Mouse (Mus musculus) ovary, postnatal 36 days (tissue): ENCODE data around the gene Eif4g3.

Experiments used
- DNase-seq: peaks from one replicate; pipeline ENCODE4 v3.0.0; 2022; ENCODE audit warnings: low spot score, mixed read lengths

Gene Eif4g3

DNA sequence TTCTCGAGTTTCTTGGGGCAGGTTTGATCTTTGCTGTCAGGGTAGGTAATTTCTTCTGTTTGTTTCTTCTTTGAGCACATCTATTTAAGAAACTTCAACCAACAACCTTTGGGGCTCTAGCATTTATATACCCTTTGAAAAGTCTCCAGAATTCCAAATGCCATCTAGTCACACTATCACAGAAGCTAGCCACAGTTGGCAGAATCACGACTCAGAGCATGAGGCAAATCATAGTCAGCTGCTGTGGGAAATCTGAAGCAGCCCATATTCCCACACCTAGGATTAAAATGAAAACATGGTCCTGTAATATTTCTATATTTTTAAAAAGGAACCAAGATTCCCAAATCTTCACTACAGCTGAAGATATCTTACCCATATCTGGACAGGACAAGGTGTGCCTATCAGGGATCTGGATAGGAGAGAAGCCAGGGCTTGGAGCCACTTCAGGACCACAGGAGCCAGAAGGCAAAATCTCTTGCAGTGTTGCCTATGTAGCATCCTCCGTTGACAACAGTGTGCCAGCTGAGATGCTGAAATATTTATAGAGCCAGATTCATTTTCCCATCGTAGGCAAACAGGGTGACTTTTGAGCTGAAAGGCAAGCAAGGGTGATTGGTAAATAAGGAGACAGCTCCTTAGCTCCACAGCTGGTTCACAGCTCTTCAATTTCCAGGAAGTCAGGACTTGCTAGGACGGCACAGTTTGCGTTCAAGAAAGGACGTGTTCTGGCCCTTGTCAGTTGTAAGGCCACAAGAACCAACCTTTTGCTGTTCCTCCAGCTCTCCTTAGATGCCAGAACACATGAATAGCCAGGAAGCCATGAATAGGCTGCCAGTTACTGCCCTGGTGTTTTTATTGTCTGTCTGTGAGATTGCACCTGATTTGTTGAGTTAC is 70.8 kb downstream of the Eif4g3 start:
- DNase-seq = no peak

DNA sequence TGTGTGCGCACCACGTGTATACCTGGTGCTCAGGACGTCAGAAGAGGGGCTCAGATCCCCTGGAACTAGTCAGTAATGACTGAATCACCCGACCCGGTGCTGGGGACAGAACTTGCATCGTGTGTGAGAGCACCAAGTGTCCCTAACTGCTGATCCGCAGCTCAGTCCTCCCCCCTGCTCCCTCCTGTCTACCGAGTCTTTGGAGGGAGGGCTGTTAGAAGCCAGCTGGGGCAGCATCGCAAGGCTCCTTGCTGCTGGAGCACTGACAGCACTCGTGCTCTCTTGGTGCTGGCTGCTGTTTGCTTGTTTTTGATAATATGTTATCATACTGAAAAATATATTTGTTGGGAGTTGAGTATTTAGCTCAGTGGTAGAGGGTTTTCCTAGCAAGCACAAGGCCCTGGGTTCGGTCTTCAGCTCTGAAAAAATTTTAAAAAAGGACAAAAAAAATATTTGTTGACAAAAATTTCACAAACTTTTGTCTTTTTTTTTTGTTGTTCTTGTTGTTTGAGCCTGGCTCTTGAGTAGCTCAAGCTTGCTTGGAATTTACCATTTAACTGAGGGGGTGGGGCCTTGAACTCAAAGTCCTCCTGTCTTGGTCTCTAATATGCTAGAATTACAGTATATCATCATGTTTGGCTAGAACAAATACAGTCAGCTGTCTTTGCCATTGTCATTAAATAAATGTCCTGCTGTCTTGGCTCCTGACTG is 72.2 kb downstream of the Eif4g3 start:
- DNase-seq = no peak

DNA sequence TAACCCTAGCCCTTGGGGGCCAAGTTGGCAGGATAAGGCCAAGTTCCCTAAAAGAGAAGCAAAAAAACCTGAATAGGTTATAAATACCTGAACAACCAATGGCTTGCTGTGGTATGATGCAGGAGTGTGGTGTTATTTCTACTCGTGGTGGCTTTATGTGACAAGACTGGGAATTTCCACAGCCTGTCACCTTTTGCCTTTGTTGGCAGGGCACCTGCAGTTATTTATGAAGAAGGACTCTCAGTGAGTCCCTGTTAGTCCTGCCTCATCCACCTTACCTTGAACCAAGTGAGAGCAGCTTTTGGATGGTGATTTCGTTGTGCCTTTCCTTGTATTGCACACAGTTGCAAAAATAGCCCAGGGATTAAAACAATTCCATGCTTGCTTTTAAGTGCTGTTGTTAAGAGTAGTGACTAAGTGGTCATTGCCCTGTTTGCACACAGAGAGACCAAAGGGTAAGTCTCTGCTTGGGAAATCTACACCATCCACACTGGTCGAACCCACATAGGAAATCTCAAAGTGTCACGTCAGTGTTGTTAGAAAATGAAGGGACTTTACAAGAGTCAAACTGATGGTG is 72.9 kb downstream of the Eif4g3 start:
- no peak for DNase-seq

DNA sequence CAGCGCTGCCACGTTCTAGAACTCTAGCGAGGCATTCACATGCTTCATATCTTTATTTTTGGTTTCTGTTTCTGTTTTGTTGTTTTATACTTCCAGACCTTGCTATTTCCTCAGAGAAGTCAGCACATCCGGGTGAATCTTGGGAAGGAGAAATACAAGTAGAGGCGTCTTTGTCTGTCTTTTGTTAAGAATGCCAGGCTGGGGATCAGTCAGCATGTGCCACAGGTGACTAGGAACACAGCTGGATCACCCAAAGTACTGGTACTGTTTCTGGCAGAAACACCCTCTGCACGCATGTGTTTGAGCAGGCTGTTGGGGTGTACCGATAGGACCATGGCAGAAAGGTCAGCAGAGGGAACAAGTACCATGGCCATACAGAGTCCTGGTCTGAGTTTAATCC is 73.6 kb downstream of the Eif4g3 start:
- no peak for DNase-seq

DNA sequence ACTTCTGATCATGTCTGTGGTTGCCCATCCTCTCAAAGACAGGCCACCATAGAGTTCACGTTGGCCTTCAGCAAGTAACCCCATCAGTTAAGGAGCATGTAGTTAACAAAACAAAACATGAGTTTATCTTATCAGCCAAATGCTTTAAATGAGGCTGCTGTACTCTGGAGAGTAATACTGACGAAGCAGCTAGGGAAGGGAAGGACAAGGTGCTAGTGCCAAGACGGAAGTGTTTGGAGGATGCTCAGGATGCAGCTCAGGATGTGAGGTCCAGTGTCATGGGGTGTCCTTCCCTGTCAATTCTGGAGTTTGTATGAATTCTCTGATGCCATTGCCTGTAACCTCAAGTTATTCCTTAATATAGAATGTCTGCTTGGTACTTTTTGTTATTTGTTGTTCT is 75.0 kb downstream of the Eif4g3 start:
- DNase-seq = no peak

DNA sequence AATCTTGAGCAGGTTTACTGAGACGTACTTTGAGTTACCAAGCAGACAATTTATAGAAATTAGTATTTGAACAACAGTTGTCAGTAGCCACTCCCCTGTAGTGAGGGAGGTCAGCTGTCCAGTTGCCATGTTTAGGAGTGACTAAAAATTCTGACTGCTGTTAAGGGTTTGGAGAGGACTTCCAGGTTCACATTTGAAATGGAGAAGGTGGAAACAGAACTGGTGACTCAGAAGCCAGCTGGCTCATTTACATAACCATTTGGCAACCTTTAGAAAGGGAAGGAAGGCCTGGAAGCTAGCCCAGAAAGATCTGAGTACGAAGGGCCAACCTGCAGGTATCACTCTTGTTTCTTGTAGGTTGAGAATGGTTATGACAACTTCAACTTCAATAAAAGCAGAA is 75.8 kb downstream of the Eif4g3 start:
- no peak for DNase-seq

DNA sequence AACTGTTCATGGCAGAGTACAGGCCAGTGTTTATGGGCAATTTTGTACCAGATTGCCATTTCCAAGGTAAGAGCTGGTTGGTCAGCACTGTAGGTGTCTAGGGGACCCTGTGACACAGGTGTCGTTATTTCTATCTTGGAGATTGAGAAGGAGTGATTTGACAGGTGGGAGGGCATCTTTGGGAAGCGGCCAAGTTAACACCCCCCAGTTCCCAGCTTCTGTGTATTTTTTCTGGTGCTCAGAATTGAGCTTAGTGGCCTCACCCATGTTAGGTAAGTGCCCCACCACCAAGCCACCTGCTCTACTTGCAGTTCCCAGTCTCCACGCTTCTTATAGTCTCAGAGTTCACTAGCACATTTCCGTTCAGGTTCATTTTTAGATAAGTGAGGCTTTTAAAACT is 76.5 kb downstream of the Eif4g3 start:
- DNase-seq = no peak

DNA sequence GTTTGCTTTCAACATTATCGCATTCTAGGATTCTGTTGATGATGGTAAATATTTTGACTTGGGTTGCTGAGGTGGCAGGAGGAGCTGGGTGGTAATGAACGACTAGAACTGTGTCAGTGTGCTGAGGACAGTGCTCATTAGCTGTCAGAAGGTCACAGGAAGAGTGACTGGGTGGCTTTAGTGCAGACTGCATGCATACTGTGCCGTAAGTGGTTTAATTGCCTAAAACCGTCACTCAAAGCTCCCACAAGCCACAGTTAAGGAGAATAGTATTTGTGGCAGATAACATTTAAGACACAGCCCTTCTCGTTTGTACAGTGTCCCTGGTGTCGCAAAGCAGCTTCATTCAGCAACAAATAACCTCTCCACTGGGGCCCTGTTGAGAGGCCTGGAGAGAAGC is 78.7 kb downstream of the Eif4g3 start:
- no peak for DNase-seq

DNA sequence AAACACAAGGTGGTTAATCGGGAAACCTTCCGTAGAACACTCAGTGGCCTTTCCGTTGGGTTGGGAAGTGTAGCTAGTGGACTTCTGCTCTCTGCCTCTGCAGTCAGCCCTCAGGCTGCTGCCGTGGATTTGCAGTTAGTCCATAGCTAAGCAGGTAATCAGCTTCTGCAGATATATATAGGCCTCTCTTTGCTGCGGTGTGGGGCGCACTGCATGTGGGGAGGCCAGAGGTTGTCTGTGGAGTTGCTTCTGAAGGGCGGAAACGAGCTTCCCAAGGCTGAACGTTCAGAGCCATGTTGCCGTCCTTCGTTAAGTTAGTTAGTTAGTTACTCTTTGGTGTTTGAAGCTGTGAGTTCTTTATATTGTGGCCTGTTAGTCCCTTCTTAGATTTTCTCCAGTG is 80.3 kb downstream of the Eif4g3 start:
- no peak for DNase-seq

DNA sequence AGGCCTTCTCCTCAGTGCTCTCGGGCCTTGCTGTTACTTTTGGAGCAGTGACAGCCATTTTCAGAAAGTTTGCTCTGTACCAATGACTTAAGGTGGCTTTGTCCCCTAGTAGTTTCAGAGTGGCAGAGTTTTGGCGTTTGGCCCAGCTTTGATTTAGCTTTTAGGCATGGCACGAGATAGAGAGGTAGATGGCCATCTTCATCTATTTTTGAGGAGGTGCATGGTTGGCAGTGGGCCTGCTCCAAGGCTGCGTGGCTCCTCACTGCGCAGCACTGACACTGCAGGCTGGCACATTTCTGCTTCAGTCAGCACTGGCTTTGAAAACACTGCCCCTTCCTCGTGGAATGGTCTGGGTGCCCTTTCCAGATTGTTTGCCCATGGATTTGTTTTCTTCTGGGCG is 80.7 kb downstream of the Eif4g3 start:
- DNase-seq = peak; percentile 42

DNA sequence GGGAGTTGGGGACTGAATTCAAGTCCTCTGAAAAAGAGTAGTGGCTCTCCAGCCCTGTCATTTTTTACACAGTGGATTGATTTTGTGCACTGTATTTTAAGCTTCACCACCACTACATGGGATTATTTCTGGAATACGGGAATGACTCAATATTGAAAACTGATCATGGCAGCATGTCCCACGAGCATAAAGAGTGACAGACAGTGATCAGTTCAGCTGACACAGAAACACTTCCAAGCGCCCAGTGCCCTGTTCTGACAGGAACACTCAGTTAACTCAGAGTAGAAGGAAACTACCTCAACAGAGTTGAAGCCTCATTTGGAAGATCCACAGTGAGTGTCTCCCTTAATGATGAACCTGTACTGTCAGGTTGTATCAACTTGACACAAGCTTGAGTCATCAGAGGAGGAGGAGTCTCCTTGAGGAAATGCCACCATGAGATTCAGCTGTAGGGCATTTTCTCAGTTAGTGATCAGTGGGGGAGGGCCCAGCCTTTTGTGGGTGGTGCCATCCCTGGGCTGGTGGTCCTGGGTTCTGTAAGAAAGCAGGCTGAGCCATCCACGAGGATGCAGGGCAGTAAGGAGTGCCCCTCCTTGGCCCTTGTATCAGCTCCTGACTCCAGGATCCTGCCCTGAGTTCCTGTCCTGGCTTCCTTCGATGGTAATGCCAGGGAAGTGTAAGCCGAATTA is 82.2 kb downstream of the Eif4g3 start:
- no peak for DNase-seq

DNA sequence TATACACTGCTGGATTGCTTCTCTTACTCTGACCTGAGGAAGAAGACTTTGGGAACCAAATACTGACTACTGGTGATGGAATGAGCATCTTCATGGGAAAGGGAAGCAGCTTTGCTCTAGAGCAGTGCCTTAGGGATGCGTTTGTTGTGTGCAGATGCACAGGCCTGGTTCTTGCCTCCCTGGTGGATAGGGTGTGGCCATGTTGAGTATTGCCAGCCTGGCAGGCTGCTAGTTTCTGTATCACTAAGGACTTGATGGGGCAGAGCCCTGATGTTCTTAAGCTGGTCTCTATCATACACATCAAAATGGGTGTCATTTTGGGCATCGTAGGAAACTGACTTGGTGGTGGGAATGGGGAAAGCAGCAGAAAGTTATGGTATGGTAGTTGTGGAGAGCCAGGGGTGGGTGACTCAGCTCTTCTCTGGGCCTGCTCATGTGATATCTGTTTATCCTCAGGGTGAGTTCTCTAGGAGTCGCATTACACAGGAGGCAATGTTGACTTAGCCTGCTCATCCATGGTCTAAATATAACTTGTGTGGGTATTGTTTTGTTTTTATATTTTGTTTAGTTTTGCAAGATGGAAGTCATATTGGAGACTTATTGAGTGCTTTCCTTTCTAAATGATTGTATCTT is 85.0 kb downstream of the Eif4g3 start:
- DNase-seq = no peak

DNA sequence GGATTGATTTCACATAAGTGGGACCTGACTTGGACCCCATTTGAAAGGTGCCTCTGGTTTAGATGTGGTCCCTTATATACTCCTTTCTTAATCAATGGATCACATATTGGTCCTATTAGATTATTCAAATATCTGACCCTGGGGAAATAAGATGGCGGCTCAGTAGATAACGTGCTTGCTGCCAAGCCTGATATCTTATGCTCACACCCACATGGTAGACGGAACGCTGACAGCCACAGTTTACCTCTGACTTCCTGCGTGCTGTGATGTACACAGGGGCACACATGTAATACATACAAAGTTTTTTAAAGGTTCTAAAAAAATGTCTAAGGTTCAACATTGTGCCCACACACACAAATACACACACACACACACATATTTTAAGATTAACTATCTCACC is 86.4 kb downstream of the Eif4g3 start:
- DNase-seq = no peak

DNA sequence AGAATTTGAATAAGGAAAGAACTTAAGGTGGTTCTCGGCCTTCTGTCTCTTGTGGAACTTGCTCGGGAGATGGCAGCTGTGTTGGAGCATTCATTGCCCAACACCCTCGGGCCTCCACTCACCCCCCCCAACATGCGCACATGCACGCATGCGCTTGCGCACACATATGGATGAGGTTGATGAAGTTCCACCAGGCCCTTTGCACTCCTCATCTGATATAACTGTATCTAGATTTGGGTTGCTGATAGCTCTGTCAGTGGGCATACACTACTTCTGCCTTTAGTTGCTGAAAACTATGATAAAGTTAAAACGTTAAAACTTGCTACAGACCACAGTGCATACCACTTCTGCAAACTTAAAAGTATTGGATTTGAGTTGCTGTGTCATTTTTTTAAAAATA is 89.6 kb downstream of the Eif4g3 start:
- DNase-seq = no peak

DNA sequence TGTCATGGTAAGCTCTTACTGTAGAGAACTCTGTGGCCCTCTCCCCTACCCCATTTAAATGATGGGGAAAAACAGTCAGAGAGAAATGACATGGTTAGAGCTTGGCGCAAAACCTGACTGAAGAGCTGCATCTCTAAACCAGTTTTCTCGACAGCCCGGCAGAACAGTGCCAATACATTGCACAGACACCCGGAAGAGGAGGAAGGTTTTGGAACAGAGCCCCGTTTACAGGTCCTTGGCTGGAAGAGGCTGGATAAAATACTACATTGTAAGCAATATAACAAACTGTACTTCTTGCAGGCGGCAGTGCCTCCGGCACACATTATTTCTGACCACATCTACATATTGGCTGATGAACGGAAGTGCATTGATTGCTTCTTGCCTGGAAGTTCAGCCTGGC is 91.3 kb downstream of the Eif4g3 start:
- DNase-seq = no peak

DNA sequence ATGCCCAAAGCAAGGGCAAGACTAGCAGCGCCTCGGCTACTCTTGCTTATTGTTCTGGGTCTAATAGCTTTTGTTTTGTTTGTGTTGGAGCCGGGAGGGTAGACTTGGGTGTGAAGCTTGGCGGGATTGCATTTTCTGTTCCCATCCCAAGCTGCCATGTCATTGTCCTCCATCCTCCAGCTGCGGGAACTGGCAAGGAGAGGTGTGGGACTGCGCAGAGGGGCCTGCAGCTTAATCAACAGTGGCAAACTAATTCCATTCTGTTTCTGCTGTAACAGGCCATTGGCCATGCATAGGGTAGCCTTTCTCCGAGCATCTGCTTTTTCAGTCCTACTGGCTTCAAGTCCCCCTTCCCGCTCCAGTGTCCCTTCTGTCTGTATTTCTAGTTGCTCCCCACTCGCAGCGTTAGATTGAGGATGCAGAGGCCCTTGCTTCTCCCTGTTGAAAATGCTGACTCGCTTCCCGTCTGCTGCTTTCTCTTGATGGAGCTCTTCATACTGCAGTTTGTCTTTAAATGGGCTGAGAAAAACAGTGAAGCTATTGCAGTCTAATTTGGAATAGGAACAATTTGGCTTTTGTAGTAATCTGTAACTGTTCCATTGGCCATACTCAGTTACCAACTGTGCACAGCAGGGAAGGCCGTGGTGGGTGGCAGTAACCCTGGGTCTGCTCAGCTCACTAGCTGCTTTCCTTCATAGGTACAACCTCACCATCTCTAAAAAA is 92.2 kb downstream of the Eif4g3 start:
- no peak for DNase-seq

DNA sequence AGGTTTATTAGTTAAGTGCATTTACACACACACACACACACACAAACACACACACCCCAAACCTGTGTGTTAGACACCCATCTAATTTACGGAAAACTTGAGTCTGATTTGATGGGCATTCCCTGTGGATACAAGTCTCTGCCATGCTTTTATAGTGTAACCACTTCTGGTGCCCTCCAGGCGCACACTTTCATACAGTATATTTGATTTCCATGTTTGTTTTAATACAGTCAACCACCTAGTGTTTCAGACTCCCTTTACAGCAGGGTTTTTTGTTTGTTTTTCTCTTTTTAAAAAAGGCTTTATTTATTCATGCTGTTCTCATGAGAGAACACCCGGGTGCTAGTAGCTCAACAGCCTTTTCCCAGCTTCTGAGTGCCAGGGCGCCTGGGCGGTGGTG is 94.1 kb downstream of the Eif4g3 start:
- DNase-seq = no peak

DNA sequence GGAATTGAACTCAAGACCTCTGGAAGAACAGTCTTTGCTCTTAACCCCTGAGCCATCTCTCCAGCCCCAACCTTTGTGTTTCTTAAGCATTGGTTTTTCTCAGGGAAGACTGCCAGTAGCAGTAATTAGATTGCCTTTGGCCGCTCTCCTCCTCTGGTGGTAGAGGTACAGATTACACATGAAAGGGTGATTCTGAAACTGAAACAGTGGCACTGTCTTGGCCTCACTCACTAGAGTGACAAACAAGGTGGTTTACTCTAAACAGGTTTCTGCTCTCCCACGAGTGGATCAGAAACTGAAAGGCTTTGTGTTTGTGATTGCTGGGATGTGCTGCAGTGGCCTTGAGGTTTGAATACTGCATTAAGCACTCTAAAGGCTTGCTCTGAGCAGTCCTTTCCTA is 96.7 kb downstream of the Eif4g3 start:
- DNase-seq = no peak

DNA sequence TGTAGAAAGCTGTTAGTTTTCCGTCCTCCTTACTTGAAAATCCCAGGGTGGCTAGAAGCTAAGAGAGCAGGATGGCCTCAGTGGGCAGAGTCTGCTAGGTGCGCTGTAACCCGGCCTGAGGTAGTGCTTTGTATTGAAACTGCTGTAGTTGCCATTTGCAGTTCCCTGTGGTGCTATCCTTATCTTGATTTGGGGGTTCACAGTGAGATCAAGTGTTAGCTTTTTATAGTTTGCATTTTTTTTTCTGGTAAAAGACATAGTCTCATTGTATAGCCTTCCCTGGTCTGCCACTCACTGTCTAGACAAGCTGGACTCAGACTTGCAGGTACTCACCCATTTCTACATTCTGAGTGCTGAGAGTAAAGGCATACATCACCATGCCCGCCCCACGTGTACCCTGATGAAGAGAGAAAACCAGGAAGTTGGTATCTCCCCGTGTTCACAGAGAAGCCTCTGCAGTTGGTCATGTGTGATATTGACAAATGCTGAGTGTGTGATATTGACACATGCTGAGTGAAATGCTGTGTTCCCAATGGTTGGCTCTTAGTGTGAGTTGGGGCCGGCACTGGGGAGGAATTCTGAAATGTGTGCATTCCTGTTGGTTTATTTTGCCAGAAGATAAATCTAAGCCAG is 98.9 kb downstream of the Eif4g3 start:
- DNase-seq = no peak

DNA sequence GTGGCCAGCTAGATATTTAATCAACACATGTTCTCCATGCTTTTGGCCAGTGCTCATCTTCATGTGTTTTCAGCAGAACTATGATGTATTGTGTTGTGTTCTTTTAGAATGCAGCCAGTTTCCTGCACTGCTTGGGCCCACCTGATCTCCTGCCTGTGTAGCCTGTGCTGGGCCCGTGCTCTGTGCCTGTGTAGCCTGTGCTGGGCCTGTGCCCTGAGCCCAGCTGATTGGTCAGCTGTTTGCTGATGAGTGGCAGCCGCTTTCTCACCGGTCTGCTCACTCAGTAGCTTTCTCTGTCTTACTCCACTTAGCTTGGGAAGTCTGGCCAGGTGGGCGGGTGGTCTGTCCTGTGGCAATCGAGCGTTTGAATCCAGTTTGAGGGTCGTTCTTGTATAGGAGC is 107.6 kb downstream of the Eif4g3 start:
- DNase-seq = no peak

DNA sequence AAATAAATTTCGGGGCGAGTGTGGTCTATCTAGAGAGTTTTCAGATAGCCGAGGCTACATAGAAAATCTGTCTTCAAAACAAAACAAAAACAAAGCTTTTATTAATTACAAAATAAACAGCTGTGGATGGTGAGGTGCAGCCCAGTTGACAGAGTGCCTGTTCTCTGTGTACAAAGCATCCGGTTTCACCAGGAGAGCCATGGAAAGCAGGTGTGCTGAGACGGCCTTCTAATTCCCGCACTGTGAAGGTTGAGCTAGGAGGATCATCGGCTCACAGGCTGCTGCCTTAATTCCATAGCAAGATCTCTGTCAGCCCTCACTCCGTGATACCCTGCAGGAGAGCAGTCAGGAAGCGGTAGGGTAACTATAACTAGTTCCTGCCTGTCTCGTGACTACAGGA is 109.0 kb downstream of the Eif4g3 start:
- DNase-seq = no peak
